Mouse (Mus musculus) ovary, postnatal 36 days (tissue): ENCODE data around the gene Impg1.

Source experiments
- DNase-seq: peaks from one replicate; pipeline ENCODE4 v3.0.0; 2022; ENCODE audit warnings: low spot score, mixed read lengths

The Impg1 gene

DNA sequence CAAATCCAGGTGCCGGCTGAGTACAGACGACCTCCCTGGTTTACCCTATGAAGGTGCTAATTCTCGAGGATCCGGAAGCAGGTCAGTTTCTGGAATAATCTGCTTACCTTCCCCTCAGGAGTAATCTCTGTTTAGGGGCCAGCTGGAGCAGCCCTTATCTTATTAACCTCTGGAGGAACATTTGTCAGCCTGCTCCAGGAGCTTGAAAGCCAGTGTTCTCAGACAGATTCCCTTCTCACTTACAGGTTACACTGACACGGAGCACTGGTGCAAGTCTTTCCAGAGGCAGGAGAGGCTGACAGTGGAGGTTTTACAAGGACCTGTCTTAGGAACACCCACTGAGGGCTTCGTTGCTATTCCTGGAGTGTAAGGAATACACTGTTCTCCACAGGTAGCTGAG is at the start of gene Impg1:
Impg1 (minus strand) TSS at position 101 of the 400 bp plus-strand sequence.
- no peak for DNase-seq

DNA sequence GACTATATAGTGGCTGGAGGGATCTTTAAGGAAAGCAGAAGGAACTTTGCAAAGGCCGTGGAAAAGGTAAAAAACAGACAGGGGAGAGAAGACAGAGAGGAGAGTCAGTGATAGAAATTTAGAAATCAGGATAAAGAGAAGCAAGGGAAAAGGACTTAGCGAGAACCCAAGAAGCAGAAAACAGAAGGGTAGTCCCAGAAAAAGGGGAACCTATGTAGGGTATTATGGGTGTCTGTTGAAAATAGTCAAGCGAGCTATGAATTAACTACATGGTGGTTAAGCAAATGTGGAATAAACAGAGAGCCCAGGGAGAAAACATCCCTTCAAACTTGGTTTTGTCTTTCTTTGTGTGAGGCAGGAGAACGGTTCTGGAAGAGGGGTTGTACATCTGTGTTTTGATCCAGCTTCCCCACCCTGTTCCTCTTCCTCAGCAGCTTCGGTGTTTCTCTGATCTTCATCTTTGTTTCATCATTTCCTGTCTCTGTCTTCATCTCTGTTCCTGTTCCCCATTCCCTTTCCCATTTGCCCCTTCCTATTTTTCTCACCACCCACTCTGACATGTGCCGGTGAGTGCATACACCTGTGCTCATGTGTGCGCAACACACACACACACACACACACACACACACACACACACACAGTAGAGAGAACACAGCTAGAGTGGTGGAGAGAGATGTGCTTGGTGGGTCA is 44.3 kb upstream of the Impg1 start:
- no peak for DNase-seq

- DNase-seq: no peak
Measured at GRCm38 (mm10) chr9:80504496-80505012, 39.3 kb upstream of the Impg1 start.

DNA sequence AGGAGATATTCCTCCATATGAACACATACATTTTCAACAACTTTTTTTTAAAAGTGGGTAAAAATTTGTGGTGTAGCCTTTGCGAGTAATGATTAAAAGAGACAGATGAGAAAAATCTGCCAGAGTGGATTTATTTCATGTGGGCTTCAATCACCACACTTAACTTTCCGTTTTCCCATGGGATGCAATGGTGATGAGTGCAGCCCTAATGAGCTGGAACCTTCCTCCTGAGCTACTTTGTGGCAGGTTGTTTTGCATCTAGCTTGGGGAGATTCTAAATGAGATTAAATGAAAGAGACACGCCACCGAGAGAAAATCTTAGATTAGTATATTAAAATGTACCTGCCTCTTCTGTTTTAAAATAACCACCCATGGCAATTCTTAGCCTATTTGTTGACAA is 26.3 kb upstream of the Impg1 start:
- DNase-seq: no peak

- DNase-seq: no peak
Measured at GRCm38 (mm10) chr9:80460420-80460819, 4.9 kb downstream of the Impg1 start.

GRCm38 (mm10) chr9:80450467-80451261 is 14.6 kb downstream of the Impg1 start:
- DNase-seq: no peak

GRCm38 (mm10) chr9:80441096-80441710 is 24.1 kb downstream of the Impg1 start:
- no peak for DNase-seq

- no peak for DNase-seq
Measured at GRCm38 (mm10) chr9:80391404-80391803, 73.9 kb downstream of the Impg1 start.

DNA sequence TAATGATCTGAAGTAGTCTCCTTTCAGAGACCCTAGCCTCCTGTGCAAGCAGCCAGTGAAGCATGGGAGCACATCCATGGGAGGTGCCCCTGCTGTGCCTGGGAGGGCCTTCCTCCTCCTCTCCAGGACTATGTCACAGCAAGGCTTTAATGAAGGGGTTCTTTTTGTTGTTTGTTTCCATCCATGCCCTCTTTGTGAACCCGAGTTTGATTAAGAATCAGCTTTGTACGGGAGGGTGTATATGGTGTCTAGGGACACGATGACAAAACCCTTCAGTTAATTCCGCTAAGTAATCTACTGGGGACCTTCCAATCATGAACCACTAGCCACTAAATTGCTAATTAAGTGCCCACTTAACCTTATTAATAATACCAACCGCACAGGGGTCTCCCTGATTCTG is 74.3 kb downstream of the Impg1 start:
- DNase-seq: no peak

DNA sequence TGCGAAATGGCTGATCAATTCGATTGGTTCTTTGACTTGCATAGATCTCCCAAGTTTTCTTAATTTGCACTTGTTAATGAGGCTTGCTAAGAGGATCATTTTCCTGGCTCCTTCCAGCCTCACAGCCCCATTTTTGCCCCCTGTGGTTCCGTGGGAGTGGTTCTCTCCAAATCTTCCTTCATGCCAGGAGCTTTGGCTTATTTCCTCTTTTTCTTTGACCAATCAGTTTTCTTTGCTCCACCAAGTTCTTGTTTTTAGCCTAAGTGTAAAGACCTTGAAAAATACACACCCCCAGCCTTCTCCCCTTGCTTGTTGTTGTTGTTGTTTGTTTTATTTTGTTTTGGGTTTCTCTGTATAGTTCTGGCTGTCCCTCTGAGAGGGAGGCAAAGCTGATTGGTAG is 77.4 kb downstream of the Impg1 start:
- DNase-seq: no peak

DNA sequence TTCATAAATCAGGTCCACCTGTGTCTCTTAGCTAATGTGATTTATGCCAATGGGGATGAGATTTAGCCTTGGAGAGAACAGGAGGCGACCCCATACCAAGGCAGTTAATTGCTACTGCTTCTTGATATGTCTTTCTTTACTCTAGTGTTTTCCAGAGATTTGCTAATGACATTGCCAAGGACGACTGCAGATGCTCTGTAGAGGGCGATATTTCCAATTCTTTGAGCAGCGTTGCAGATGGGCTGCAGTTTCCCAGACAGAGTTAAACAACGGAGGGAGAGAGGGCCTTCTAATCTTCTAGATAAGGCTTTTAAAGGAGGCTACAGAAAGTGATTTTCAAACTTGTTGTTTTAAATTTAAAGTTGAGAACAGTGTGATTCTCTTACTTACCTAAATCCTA is 78.8 kb downstream of the Impg1 start:
- DNase-seq: peak; percentile 6

- peak; percentile 20 for DNase-seq
Measured at GRCm38 (mm10) chr9:80386000-80386399, 79.3 kb downstream of the Impg1 start.

GRCm38 (mm10) chr9:80382711-80383110 is 82.6 kb downstream of the Impg1 start:
- DNase-seq: no peak

- no peak for DNase-seq
Measured at GRCm38 (mm10) chr9:80380078-80380645, 85.1 kb downstream of the Impg1 start.

- no peak for DNase-seq
Measured at GRCm38 (mm10) chr9:80374100-80374499, 91.2 kb downstream of the Impg1 start.

DNA sequence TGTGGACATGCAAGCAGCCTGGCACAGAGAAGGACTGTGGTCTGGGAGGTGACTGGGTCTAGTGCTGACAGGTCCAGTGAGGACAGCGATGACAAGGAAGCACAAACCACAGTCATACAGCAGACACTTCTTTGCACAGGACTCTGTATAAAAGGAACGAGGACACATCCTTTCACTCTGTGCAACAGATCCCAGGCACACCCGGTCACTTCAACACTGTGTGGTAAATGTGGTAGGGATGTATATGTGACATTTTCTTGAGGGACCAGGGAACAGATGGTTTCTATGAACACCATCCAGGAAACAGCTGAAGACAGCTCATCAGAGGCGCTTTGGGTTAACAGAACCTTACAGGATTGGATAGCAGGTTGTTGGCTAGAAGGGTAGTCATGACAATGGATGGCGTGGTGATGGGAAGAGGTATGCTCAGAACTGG is 92.0 kb downstream of the Impg1 start:
- no peak for DNase-seq

DNA sequence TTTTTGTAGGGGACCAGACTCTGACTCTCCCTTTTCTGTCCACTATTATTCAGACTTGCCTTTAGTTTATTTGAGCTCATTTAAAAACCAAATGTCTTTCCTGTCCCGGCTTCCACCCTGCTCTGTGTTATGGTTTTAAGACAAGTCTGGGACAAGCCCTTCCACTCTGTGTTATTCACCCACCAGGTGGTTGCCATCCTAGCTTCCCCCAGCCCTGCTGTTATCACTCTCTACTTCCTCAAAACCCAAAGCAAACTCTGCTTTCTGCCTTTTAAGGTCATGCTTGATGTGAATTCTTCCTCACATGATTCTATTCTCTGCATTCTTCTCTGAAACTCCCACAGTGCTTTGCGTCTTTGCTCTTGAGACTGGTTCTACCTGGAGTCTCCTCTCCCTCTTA is 96.6 kb downstream of the Impg1 start:
- DNase-seq: no peak

DNA sequence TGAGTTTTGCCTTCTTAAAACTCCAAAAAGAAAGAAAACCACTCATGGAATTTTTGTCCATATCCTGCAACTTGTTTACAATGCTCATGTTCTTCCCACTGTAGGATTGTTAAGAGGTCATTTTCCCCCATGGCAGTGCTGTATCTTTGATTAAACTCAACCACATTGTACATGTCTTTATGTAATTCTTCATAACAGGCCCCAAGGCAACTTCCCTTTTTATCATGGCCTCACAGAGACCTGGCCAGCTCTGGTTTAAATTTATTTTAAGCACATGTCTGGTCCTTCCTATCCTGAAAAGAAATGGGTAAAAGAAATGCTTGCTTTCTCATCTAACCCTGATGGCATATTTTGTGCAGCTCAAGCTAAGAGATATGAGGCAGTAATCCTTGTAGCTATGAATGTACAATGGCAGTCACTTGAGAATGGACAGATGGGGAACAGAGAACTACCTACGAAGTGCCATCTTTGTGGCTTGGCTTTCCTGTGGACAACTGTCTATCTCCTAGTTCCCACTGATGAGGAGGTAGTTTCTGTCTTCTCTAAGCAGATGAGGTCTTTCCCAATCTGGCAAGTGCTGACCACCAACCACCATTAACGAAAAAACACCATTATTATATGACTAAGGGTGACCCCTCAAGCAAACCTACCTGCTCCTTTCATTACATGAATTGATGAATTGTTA is 97.6 kb downstream of the Impg1 start:
- DNase-seq: no peak

DNA sequence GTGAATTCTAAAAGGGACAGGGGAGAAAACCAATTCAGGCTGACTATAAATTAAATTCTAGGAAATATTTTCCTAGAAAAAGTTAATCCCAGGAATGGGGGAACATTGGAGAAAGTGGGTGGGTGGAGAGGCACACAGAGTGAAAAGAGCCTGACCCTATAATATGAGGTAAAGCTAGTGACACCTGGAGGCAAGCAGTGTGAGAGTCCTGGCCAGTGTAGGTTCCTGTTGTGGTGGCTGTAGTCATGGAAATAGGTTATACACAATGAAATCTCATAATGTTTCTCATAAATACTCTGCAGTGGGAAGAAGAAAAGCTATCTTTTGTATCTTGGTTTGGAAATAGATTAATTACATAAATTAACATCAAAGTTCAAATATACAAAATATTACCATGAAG is 105.2 kb downstream of the Impg1 start:
- no peak for DNase-seq

DNA sequence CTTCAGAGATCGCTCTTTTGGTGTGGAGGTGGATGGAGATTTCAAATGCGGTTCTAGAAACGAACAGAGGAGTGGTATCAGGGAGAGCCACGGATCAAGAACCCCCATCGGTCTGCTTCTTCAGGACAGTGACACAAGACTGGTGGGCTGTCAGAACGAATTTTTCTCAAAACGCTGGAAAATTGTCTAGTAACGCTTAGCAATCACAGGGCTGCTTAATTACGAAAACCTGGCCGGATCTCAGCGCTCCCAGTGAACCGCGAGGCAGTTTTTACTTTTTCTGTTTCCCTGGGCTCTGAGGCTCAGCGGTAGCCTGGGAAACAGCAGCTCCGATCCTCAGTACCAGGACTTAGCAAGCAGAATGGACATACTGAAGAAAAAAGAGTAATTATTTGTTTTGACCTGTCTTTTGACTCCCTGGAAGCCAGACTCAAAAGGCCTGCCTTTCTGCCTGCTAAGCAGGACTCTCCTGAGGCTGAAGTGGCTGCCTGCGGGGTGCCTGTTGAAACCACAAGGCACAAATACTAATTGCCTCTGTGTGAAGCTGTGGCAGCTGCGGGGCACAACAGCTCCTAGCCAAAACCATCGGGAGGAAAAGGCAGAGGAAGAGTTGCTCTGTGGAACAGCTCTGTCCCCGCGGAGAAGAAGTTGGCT is 113.5 kb downstream of the Impg1 start:
- no peak for DNase-seq

- no peak for DNase-seq
Measured at GRCm38 (mm10) chr9:80351295-80351677, 114.0 kb downstream of the Impg1 start.
